Mouse (Mus musculus) lung, adult 18-20 months (tissue): ENCODE data around the gene Bcl9l.
A peak's percentile ranks its signal among the peaks of the same experiment; 100 is the strongest.

Experiments
- DNase-seq, 2 experiments: peaks; one replicate each; pipeline ENCODE4 v3.0.0; 2022; ENCODE audit warnings: mixed read lengths in 2 of 2

The Bcl9l gene

DNA sequence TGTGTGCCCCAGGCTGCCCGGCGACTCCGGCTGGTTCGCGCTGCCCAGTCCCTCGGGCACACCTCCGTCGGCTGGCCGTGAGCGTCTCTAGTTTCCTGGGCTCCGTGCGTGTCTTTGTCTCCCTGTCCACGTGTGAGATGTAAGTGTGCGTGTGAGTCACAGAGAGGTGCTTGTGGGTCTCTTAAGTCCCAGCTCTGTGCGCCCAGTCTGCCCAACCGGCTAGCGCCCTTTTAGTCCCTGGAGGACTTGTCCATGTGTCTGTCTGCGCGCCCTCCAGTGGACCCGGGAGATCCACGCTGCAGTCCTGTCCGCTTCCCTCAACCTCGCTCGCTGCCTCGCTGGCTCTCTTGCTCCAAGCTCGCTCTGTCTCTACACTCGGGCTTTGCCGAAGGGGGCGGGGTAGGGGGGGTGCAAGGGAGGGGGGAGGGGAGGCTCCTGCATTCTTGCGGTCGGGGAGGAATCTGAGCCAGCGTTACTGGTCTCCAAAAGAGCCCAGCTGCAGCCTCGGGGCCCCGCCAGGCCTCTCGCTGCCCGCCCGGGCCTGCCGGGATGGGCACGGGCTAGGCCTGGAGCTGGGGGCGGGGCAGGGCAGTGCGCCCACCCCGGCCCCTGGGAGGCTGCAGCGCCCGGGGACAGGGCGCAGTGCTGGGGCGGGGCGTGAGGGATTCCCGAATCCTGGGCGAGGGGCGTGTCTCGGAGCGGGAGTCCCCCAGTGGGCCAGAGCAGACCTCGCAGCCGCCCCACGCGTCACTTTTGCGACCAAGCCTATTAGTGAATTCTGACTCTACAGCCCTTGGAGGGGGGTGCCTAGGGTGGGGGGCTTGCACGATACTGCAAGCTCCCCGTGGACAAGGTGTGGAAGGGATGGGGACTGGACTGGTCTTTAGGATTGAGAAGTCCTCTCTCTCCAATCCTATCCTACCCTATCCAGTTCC, 16.1 kb downstream of the Bcl9l start:
- peak; percentile 90 to 93 for DNase-seq

DNA sequence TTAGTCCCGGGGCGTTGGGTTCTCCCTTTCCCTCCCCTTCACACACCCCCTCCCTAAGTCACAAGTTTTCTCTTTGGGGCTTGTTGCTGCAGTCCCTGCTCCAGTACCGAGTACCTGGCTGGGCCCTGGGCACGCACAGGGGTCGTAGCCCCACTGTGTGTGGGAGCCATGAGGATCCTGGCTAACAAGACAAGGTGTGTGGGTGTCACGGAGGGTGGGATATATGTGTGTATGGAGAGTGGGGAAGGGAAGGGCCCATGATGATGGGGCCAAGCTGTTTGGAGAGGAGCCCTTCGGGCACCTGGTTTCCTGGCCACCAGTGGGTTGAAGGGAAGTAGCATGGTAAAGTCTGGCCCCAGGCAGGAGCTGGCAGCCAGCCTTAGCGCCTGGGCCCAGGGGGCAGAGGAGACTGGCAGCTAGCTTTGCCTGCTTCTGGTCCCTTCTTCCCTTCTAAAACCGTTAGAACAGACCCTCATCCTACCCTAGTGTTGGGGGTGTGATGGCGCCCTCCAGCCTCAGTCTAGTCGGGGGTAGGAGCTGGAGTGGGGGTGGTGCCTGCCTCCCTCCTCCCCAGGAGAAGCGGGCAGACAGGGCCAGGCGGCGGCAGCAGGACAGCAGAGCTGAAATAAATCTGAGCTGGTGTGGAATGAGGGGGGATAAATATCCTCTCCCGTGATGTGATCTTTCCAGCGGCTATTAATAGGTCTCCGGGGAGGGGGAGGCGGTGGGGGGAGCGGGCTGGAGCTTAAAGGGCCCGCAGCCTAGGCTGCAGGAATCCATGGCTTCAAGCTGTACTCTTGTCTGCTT, 16.9 kb downstream of the Bcl9l start:
- peak in 1 of 2 experiments; percentile 49 for DNase-seq

DNA sequence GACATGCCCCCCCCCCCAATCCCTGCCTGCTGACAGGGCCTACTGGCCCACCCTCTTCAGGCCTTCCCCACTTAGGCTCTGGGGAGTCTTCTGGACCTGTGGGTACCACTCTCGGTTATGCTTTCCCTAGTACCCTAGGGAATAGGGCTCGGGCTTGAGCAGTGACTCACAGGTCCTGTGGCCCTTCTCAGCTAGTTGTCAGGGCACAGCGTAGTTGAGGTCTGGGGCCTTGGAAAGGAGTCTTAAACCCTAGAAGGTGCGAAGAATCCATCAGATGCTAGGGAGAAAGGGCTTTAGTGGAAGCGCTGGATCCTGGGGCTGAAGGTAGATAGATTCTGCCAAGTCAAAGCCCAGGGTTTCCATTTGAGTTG, 17.5 kb downstream of the Bcl9l start:
- DNase-seq, result no peak

DNA sequence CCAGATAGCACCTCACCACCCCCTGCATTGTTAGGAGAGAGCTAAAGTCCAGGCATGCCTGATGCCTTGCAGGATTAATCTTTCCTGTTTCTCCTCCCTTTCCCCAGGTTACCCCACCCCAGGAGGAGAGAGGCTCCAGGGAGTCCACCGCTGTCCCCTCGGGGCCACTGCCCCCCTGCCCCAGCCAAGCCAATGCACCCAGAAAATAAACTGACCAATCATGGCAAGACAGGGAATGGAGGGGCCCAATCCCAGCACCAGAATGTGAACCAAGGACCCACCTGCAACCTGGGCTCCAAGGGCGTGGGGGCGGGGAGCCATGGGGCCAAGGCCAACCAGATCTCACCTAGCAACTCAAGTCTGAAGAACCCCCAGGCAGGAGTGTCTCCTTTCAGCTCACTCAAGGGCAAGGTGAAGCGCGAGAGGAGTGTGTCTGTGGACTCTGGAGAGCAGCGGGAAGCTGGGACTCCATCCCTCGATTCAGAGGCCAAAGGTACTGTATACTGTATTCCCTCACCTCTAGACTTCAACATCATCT, 18.1 kb downstream of the Bcl9l start:
- DNase-seq, result no peak

DNA sequence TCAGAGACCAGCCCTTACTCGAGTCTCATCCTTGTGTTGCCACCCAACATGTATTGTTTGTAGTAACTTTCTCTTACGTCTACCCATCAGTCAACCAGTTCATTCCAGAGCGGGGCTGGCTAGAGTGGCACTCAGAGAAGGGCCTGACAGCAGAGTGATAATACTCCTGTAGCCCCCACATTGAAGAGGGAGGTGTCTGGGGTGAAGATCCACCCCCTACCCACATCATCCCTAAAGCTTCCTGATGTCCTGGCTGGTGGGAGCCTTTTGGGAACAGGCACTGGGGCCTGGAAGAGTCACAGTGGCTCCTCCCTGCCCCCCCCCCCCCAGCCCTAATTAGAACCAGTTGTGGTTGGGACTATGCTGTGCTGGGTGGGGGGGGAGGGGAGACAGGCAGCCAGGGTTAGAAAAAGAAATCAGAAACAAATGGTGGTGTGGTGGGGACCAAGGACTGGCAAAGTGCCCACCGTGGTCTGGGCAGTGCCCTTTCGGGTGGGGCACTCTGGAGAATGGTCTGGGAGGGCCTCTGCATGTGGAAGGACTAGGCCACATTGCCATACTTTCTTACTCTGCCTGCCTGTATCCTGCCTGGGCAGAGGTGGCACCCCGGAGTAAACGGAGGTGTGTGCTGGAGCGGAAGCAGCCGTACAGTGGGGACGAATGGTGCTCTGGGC, 18.7 kb downstream of the Bcl9l start:
- no peak for DNase-seq

DNA sequence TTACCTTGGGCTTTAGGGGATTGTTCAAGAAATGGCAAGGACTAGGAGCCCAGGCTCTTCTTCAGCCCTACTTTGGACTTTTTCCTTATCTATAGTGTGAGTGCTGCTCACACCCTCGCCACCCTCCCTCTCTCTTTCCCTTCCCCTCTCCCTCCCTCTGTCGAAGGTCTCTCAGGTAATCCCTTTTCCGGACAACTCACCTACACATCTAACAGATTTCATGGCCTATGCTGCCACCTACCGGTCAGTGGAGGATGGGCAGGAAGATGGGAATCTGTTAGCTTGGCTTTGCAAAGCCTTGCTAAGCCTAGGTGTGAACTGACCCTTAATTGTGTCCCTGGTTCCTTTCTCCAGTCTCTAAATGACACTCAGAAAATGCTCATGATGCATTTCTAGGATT, 19.4 kb downstream of the Bcl9l start:
- peak; percentile 84 to 90 for DNase-seq

DNA sequence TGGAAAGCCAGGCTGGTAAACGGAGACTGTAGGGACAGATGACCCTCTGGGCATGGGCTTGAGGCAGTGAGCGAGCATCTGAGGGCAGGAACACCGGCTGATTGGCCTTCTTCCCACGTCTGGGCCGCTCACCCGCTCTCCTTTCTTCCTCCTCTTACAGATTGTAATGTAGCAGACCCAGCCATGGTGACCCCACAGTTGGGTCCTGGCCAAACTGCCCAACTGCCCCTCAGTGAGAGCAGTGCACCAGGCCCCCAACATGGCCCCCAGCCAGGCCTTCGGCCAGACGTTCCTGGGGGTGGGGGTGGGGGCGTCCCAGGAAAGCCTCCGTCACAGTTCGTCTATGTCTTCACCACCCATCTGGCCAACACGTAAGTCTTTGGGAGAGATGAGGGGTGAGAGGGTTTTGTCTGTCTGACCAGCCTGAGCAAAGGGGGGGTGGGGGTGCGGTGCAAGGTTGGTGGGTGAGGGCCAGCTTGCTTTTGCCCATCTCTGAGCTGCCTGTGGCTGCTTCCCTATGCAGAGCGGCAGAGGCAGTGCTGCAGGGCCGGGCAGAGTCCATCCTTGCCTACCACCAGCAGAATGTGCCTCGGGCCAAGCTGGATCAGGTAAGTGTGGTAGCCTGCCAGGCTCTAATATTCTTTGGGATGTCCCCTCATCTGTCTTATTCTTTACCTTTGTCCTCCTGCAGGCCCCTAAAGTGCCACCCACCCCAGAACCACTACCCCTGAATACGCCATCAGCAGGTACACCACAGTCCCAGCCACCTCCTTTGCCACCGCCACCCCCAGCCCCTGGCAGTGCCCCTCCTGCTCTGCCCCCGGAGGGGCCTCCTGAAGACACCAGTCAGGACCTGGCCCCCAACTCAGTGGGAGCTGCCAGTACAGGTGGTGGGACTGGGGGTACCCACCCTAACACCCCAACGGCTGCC, 22.5 kb downstream of the Bcl9l start:
- no peak for DNase-seq

DNA sequence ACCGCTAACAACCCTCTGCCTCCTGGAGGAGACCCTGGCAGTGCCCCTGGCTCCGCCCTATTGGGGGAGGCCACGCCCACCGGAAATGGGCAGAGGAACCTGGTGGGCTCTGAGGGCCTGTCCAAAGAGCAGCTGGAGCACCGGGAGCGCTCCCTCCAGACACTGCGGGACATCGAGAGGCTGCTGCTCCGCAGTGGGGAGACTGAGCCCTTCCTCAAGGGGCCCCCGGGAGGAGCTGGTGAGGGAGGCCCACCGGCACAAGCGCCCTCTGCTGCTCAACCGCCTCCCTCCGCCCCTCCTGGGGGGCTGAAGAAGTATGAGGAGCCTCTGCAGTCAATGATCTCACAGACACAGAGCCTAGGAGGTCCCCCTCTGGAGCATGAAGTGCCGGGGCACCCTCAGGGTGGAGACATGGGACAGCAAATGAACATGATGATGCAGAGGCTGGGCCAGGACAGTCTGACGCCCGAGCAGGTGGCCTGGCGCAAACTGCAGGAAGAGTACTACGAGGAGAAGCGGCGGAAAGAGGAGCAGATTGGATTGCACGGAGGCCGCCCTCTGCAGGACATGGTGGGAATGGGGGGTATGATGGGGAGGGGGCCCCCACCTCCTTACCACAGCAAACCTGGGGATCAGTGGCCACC, 23.3 kb downstream of the Bcl9l start:
- DNase-seq, result no peak

DNA sequence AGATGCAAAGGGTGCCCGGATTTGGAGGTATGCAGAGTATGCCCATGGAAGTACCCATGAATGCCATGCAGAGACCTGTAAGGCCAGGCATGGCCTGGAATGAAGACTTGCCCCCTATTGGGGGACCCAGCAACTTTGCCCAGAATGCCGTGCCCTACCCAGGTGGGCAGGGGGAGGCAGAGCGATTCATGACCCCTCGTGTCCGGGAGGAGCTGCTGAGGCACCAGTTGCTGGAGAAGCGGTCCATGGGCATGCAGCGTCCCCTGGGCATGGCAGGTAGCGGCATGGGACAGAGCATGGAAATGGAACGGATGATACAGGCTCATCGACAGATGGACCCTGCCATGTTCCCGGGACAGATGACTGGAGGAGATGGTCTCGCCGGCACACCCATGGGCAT, 23.9 kb downstream of the Bcl9l start:
- no peak for DNase-seq

DNA sequence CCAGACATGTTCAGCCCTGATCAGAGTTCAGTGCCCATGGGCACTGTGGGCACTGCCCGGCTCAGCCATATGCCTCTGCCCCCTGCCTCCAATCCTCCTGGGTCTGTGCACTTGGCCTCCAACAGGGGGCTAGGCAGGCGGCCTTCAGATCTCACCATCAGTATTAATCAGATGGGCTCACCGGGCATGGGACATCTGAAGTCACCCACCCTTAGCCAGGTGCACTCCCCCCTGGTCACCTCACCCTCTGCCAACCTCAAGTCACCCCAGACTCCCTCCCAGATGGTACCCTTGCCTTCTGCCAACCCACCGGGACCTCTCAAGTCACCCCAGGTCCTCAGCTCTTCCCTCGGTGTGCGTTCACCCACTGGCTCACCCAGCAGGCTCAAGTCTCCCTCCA, 24.7 kb downstream of the Bcl9l start:
- DNase-seq, result no peak

DNA sequence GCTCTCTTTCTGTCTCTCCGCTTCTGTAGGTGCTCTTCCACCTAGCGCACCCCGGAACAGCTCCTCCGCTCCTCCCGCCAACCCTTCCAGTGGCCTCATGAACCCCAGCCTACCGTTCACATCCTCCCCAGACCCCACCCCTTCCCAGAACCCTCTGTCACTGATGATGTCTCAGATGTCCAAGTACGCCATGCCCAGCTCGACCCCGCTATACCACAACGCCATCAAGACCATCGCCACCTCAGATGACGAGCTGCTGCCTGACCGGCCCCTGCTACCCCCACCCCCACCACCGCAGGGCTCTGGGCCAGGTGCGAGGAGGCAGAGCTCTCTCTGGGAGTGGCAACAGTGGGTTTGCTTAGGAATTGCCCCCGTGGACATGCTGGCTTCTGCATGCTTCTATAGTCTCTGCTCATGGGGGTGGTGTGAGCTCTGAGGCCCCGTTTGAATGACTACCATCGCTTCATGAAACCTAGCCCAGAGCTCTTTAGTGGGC, 25.5 kb downstream of the Bcl9l start:
- no peak for DNase-seq

DNA sequence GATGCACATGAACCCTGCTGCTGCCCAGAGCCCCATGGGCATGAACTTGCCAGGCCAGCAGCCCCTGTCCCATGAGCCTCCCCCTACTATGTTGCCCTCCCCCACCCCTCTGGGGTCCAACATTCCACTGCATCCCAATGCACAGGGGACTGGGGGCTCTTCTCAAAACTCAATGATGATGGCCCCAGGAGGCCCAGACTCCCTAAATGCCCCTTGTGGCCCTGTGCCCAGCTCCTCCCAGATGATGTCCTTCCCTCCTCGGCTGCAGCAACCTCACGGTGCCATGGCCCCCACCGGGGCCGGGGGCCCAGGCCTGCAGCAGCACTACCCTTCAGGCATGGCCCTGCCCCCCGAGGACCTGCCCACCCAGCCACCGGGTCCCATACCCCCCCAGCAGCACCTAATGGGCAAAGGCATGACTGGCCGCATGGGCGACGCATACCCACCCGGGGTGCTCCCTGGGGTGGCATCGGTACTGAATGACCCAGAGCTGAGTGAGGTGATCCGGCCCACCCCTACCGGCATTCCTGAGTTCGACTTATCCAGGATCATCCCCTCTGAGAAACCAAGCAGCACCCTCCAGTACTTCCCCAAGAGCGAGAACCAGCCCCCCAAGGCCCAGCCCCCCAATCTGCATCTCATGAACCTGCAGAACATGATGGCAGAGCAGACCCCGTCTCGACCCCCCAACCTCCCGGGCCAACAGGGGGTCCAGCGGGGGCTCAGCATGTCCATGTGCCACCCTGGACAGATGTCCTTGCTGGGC, 26.3 kb downstream of the Bcl9l start:
- no peak for DNase-seq

DNA sequence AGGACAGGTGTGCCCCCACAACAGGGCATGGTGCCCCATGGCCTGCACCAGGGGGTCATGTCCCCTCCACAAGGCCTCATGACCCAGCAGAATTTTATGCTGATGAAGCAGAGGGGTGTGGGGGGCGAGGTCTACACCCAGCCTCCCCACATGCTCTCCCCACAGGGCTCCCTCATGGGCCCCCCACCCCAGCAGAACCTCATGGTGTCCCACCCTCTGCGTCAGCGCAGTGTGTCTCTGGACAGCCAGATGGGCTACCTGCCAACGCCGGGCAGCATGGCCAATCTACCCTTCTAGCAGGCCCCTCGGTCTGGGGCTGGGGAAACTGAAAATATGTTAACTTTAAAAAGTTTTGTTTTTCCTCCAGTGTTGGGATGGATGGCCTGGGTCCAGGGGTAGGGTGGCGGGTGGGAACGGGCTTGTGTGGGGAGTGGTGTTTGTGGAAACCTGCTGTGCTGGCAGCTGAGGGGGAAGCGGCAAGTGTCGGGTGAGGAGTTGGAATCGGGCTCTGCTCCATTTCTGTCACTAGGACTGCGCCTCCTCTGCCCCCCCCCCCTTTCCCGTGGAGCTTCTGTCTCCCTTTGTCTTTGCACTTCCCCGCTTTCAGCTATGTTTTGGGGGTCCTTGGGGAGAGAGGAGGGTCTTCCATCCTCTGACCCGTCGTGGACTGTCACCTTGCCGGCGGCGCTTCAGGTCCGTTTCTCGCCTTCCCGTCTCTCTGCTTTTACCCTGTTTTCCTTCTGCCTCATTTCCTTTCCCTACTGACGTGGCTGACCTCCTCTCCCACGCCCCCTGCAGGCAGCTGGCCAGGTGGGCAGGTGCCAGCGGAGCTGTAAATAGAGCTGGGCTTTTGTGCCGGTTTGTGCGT, 27.1 kb downstream of the Bcl9l start:
- peak; percentile 91 to 95 for DNase-seq

DNA sequence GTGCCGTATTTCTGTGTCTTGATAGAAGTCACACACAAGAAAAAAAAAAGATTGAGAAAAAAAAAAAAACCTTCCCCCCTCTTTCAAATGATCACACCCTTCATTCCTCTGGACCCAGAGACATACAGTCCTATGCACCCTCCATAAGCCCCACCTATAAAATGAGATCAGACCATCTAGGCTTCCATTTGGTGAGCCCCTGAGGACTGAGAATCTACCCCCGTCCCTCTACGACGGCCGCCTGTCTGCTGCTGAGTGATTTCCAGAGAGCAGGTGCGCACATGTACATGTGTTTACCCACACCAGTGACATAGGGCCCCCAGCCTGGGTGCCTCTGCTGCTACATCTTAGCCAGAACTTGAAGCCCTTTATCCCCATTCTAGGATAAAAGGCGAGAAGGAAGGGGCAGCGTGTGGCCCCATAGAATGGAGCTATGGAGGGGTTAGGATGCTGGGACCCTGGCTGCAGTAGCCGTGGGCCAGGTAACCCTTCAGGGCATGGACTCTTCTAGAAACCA, 27.8 kb downstream of the Bcl9l start:
- no peak for DNase-seq

DNA sequence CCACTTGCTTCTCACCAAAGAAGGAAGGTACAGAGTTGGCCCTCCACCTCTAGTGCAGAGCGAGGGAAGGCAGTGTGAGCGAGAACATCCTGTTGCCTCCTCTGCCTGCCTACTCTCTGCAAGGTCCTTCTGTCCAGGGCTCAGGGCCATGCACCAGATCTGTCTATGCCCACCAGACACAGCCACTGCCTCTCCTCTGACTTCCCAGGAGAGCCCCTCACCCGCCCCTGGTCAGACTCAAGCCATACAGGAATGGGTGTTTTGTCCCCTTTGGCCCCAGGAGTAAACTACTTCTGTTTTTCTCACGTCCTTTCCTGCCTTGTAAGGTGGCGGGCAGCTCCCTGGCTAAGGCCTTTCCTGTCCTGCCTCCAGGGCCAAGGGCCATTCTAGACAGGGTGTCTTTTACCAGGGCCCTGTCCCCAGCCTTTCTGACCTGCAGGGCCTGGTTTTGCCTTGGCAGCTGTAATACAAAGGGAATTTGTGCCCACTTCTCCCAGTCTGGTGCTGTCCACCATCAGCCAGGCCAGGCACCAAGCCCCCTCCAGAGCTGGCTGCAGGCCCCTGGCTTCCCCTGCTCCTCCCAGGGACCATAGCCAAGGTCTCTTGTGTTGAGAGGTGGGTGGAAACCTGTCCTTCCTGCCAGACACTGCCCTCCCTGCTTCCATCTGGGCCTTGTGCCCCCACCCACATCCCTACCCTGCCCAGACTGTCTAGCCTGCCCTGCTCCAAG, 28.4 kb downstream of the Bcl9l start:
- DNase-seq, result peak; percentile 72 to 76

DNA sequence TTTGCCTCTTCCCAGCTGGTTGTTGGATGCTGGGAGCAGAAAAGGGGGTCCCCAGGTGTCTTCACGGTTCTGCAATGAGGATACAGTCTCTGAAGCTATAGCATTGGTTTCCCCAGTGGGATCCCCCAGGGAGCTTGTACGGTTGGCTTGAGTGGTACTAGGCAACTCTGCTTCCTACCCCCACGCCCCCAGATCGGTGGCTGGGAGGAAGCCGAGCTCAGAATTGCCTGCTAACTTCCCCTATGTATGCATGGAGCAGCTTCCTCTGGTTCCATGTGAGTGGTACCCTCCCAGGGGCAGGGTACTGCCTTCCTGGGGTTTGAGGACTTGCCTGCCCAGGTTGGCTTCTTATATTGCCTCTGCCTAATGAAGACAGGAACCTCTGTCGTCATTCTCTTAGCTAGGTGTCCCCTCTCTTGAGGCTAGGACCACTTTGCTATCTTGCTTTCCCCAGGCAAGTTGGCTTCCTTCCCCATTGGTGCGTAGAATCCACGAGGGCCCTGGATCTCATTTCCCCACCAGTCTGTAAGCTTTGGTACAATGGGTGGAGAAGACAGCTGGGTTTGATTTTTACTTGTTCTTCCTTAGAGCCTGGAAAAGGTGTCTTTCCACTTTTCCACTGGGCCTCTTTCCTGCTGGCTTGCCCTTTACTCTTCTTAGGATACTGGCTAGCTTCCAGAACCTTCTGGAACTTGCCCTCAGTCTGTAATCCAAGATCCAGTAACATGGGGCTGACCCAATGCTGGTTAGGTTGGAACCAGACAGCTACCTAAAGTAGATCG, 29.5 kb downstream of the Bcl9l start:
- DNase-seq, result peak in 1 of 2 experiments; percentile 48

DNA sequence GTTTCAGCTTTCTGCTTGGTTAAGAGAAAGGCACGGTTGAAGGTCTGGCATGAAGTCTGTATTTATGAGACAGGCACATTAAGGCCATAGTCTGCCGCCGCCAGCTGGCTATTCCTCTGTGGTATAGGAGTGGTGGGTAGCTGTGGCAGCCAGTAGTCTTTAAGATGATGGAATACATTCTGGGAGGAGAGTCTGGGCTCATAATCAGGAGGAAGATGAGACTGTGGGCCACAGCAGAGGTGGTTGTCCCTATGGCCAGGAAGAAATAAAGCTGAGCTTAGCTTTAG, 30.0 kb downstream of the Bcl9l start:
- DNase-seq, result no peak

DNA sequence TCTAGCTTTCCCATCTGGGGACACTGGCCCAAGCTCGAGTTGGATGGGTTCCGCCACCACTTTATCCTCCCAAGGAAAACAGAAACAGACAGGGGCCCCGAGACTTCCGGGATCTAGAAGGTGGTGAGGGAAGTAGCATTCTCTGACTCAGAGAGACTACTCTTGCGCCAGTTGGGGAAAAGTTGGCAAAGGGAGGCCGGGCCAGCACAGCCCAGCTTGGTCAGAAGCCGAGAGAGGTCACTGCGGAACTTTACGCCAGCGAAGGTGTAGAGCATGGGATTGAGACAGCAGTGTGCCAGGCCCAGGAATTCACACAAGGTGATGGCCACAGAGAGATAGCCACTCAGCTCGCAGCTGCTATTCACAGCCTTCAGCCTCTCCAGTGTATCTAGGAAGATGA, 30.5 kb downstream of the Bcl9l start:
- peak in 1 of 2 experiments; percentile 41 for DNase-seq
